Mouse (Mus musculus): ENCODE data around the gene Gnat1. TPM values are rescaled to one million over a fixed set of nuclear protein-coding genes. Genes with fewer than 3 reads are reported as not detected.

Gnat1 gene
- polyA plus RNA-seq, 1 experiment from 2014 or later: 2.2 TPM

DNA sequence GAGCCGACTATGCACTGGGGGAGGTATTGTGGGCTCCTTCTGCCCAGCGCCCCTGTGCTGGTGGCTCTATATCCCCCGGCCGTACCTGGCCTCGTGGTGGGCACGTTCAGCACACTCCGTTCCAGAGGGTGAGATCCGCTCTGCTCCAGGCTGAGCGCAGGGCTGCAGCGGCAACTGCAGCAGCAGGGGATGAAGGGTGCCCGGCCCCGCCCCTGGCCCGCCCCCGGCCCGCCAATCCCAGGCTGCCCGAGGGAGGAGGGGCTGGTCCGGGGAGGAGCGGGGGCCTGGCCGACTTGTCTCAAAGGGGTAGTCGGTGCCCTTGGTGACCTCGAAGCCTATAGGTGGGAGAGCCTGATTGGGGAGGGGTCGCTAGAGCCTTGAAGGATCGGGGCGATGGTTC, 12.3 kb downstream of the Gnat1 start:
- peak overlapping the region; percentile 66 for H3K4me2 ChIP-seq
- H3K4me1 ChIP-seq: peaks cover 30% of the 10 kb centered on the region
- H3K36me3 ChIP-seq (replicated peaks): no peaks in the 10 kb centered on the region
- H3K9me3 ChIP-seq: no peaks in the 10 kb centered on the region
- H3K27ac ChIP-seq: peak overlapping the region; percentile 39; the same call in 1 of the 2 replicates
- peak overlapping the region; percentile 40 for H3K4me3 ChIP-seq
- peaks cover 24% of the 10 kb centered on the region for H3K27me3 ChIP-seq (replicated peaks)
- under 1% methylated on average over 24 of the region's 24 CpGs for WGBS
- ATAC-seq (replicated peaks): peak; percentile 74
- H3K9ac ChIP-seq: peak overlapping the region; percentile 41

- H3K4me1 ChIP-seq: peaks cover 30% of the 10 kb centered on the region
- peak overlapping the region; percentile 41 for H3K9ac ChIP-seq
- H3K27me3 ChIP-seq (replicated peaks): peaks cover 24% of the 10 kb centered on the region
- H3K27ac ChIP-seq: peak overlapping the region; percentile 39; the same call in 1 of the 2 replicates
- H3K36me3 ChIP-seq (replicated peaks): no peaks in the 10 kb centered on the region
- peak overlapping the region; percentile 40 for H3K4me3 ChIP-seq
- peak overlapping the region; percentile 66 for H3K4me2 ChIP-seq
- no peaks in the 10 kb centered on the region for H3K9me3 ChIP-seq
- ATAC-seq (replicated peaks): 0 out of 2 replicates have a peak, but pooled peaks have one; percentile 14
- 2% methylated on average over 30 of the region's 30 CpGs for WGBS
These were observed 12.7 kb downstream of the Gnat1 start for GRCm38 (mm10) chr9:107666751-107667205.

DNA sequence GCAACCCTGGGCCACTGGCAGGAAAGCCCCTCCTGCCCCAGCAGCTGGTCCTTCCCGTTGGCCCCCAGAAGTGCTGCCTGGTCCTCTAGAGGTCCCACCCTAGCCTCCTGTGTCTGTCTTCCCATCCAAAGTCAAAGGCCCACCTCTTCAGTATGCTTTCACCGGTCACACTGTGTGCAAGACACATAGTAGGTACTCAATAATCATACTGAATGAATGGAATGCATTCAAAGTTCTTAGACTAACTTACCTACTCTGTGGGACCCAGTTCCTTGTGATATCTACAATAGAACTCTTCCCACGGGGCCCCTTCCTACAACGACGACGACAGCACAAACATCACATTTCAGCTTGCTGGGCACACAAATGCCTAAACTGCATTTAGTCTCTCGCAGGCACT, 14.2 kb downstream of the Gnat1 start:
- Histone ChIP-seq H3K4me3 (no peak overlapping the region), H3K27me3 (replicated peaks) (peaks cover 24% of the 10 kb centered on the region), H3K36me3 (replicated peaks) (no peaks in the 10 kb centered on the region), H3K9ac (no peak overlapping the region), H3K9me3 (no peaks in the 10 kb centered on the region), H3K4me1 (peaks cover 30% of the 10 kb centered on the region), H3K27ac (no peak overlapping the region), H3K4me2 (peak overlapping the region; percentile 66; the same call in 1 of the 2 replicates)
- no peak for ATAC-seq (replicated peaks)
- WGBS: 84% methylated on average over 7 of the region's 7 CpGs

DNA sequence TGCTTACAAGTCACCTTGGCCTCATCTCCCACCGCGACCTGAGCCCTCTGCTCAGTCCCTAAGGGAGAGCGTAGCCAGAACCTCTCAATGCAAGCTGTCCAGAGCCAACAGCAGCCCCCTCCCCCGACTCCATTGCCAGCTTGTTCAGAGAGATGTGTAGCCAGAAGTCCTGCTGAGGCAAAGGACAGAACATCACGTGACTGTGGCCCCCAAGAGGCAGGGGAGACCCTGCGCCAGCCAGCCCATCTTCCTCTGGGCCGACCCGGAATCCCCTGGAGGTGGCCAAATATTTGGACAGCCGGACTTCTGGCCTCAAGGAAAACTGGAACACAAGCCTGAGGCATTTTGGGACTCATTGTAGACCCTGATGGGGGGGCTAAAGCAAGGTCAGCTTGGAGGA, 16.0 kb downstream of the Gnat1 start:
- ATAC-seq (replicated peaks): no peak
- no peak overlapping the region for H3K27ac ChIP-seq

DNA sequence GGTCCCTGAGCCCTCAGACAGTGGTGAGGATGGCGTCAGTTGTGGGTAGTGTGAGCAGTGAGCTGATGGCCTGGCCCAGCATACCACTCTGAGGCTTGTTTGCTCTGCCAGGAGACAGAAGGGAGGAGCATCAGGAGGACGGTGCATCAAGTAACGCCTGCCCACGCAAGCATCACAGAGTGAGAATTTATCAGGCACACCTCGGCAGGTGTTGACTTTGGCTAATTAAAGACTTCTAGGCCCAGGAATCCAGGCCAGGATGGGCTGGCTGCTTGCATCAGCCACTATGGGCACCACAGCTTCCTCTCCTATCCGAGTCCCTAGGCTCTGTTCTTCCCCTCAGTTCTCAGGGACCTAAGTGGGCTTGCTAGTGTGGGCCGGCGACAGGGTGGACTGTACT, 17.2 kb downstream of the Gnat1 start:
- Histone ChIP-seq H3K9ac (no peak overlapping the region), H3K36me3 (replicated peaks) (no peaks in the 10 kb centered on the region), H3K9me3 (no peaks in the 10 kb centered on the region), H3K4me3 (no peak overlapping the region), H3K27ac (no peak overlapping the region), H3K27me3 (replicated peaks) (peaks cover 23% of the 10 kb centered on the region), H3K4me2 (no peak overlapping the region), H3K4me1 (peaks cover 25% of the 10 kb centered on the region)
- 88% methylated on average over 8 of the region's 8 CpGs for WGBS
- ATAC-seq (replicated peaks): no peak

More for the DNA sequence above, 16.0 kb downstream of the Gnat1 start:
- Histone ChIP-seq H3K9me3 (no peaks in the 10 kb centered on the region), H3K4me3 (no peak overlapping the region), H3K4me1 (peaks cover 30% of the 10 kb centered on the region), H3K9ac (no peak overlapping the region), H3K4me2 (no peak overlapping the region), H3K36me3 (replicated peaks) (no peaks in the 10 kb centered on the region), H3K27me3 (replicated peaks) (peaks cover 24% of the 10 kb centered on the region)
- 45% methylated on average over 9 of the region's 9 CpGs for WGBS

DNA sequence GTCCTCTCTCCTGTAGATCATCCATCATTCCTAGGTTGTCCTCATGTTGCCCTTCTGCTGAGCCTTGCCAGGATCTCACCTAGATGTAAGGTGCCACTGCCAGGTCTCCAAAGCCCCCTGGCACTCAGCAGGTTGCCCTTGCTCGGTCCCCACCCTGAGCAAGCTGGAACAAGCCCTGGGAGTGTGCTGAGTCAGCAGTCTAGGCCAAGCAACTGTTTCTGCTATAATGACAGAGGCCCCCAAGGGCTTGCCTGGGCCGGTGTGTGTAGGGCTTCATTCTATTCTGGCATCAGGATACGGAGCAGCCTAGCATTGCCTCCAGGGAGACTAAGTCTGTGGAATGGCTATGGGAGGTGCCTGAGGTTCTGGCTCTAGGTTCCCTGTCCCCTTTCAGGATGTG, 18.7 kb downstream of the Gnat1 start:
- H3K4me3 ChIP-seq: no peak overlapping the region
- no peak overlapping the region for H3K4me2 ChIP-seq
- H3K9ac ChIP-seq: no peak overlapping the region
- no peak overlapping the region for H3K27ac ChIP-seq
- H3K27me3 ChIP-seq (replicated peaks): peaks cover 7% of the 10 kb centered on the region; the same call in 1 of the 2 replicates
- peaks cover 15% of the 10 kb centered on the region; the same call in 1 of the 2 replicates for H3K4me1 ChIP-seq
- 64% methylated on average over 3 of the region's 3 CpGs for WGBS
- H3K9me3 ChIP-seq: no peaks in the 10 kb centered on the region
- H3K36me3 ChIP-seq (replicated peaks): no peaks in the 10 kb centered on the region
- no peak for ATAC-seq (replicated peaks)

- Histone ChIP-seq H3K4me3 (no peak overlapping the region), H3K4me1 (peaks cover 15% of the 10 kb centered on the region; the same call in 1 of the 2 replicates), H3K27ac (peak overlapping the region; percentile 45), H3K36me3 (replicated peaks) (no peaks in the 10 kb centered on the region), H3K9me3 (no peaks in the 10 kb centered on the region), H3K27me3 (replicated peaks) (peaks cover under 1% of the 10 kb centered on the region; the same call in 1 of the 2 replicates), H3K4me2 (no peak overlapping the region), H3K9ac (no peak overlapping the region)
- 68% methylated on average over 3 of the region's 3 CpGs for WGBS
- ATAC-seq (replicated peaks): no peak
These were observed 19.6 kb downstream of the Gnat1 start for GRCm38 (mm10) chr9:107659961-107660360.

GRCm38 (mm10) chr9:107659551-107659950, 20.0 kb downstream of the Gnat1 start:
- no peaks in the 10 kb centered on the region for H3K9me3 ChIP-seq
- H3K9ac ChIP-seq: no peak overlapping the region
- H3K27me3 ChIP-seq (replicated peaks): no peaks in the 10 kb centered on the region
- H3K4me1 ChIP-seq: peaks cover 15% of the 10 kb centered on the region; the same call in 1 of the 2 replicates
- peak overlapping the region; percentile 45; the same call in 1 of the 2 replicates for H3K27ac ChIP-seq
- H3K4me2 ChIP-seq: no peak overlapping the region
- H3K4me3 ChIP-seq: no peak overlapping the region
- WGBS: 61% methylated on average over 10 of the region's 10 CpGs
- no peaks in the 10 kb centered on the region for H3K36me3 ChIP-seq (replicated peaks)
- ATAC-seq (replicated peaks): peak; percentile 69

- H3K4me1 ChIP-seq: peaks cover 4% of the 10 kb centered on the region; the same call in 1 of the 2 replicates
- no peaks in the 10 kb centered on the region for H3K36me3 ChIP-seq (replicated peaks)
- H3K27me3 ChIP-seq (replicated peaks): no peaks in the 10 kb centered on the region
- H3K27ac ChIP-seq: no peak overlapping the region
- no peak overlapping the region for H3K4me2 ChIP-seq
- no peaks in the 10 kb centered on the region for H3K9me3 ChIP-seq
- 90% methylated on average over 6 of the region's 6 CpGs for WGBS
- ATAC-seq (replicated peaks): no peak
- H3K9ac ChIP-seq: no peak overlapping the region
- no peak overlapping the region for H3K4me3 ChIP-seq
These were observed 21.4 kb downstream of the Gnat1 start for GRCm38 (mm10) chr9:107658096-107658495.

DNA sequence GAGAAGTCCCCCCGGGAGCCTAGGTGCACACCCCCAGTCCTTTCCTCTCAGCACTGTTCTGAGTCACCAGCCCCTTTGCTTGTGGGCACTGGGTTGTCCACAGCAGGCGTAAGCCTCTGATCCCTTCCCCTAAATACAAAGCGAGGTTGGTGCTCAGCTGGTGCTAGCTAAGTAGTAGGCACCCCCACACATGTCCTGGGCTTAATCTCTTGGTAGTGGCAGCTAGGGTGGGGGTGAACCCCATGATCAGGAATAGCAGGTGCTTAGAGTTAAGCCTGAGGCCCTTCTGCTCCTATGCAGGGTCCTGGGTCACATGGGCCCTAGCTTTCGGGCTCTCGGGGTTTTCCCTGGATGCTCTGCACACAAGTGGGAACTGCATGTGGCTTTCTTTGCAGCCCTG, 22.4 kb downstream of the Gnat1 start:
- no peak for ATAC-seq (replicated peaks)
- peaks cover 3% of the 10 kb centered on the region; the same call in 1 of the 2 replicates for H3K4me1 ChIP-seq

DNA sequence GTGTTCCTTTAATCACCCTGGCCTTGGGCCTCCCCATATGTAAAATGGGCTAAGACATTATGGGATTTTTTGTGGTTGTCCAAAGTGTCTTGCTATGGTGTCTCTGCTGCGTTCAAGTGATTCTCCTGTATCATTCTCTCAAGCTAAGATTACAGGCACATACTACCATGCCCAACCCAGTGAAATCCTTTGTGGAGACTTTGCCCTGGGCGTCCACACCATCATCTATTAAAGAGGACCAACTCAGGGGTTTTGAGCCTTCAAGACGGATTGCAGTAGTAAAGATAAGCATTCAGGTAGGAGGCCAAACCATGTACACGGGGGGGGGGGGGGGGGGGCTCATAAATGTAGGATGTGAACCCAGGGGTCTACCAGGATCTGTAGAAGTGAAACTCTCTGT, 24.9 kb downstream of the Gnat1 start:
- peaks cover 19% of the 10 kb centered on the region for H3K4me1 ChIP-seq
- no peak overlapping the region for H3K9ac ChIP-seq
- H3K9me3 ChIP-seq: no peaks in the 10 kb centered on the region
- no peak overlapping the region for H3K4me2 ChIP-seq
- H3K4me3 ChIP-seq: no peak overlapping the region
- 84% methylated on average over 4 of the region's 4 CpGs for WGBS
- H3K36me3 ChIP-seq (replicated peaks): no peaks in the 10 kb centered on the region
- no peaks in the 10 kb centered on the region for H3K27me3 ChIP-seq (replicated peaks)
- ATAC-seq (replicated peaks): no peak
- H3K27ac ChIP-seq: no peak overlapping the region

More for the DNA sequence above, 22.4 kb downstream of the Gnat1 start:
- H3K9me3 ChIP-seq: no peaks in the 10 kb centered on the region
- WGBS: 82% methylated on average over 5 of the region's 5 CpGs
- no peaks in the 10 kb centered on the region for H3K27me3 ChIP-seq (replicated peaks)
- H3K9ac ChIP-seq: no peak overlapping the region
- H3K36me3 ChIP-seq (replicated peaks): no peaks in the 10 kb centered on the region
- H3K4me3 ChIP-seq: no peak overlapping the region
- no peak overlapping the region for H3K4me2 ChIP-seq
- no peak overlapping the region for H3K27ac ChIP-seq

DNA sequence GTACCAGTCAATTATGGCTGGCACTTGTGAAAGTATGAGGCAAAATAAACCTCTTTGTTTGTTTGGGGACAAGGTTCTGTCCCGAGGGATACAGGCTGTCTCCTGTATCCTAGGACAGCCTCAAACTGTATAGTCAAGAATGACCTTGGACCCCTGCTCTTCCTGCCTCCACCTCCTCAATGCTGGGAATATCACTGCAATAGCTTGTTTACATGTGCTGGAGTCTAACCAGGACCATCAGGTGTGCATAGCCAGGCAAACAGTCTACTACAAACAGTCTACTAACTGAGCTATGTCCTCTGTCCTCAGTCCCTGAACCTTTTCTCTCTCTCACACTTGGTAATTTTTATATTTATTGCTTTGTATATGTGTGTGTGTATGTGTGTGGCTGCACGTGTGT, 26.0 kb downstream of the Gnat1 start:
- H3K9me3 ChIP-seq: no peaks in the 10 kb centered on the region
- 94% methylated on average over 2 of the region's 2 CpGs for WGBS
- H3K36me3 ChIP-seq (replicated peaks): no peaks in the 10 kb centered on the region
- peaks cover 19% of the 10 kb centered on the region for H3K4me1 ChIP-seq
- H3K4me2 ChIP-seq: no peak overlapping the region
- H3K9ac ChIP-seq: no peak overlapping the region
- no peak overlapping the region for H3K27ac ChIP-seq
- no peak for ATAC-seq (replicated peaks)
- H3K27me3 ChIP-seq (replicated peaks): no peaks in the 10 kb centered on the region
- no peak overlapping the region for H3K4me3 ChIP-seq
